Mouse (Mus musculus) kidney, embryonic 16.5 days (tissue): ENCODE measurements around the gene Cidec. TPM values are rescaled to one million over a fixed set of nuclear protein-coding genes. Genes with fewer than 3 reads are reported as not detected.

Experiments
- ATAC-seq: fragments of 200-750 bp; cut with Nextera tagmentation; 2 replicates; pipeline ENCODE4 v1.8.0; 2017; ENCODE audit warnings: moderate TSS enrichment; ENCODE audit not compliant: low FRiP score, low TSS enrichment
- H3K27ac ChIP-seq: fragments of 300-500 bp; sonication (generic); 2 replicates; pipeline ENCODE4 v1.5.1; 2014; ENCODE audit warnings: low read length
- H3K27me3 ChIP-seq: fragments of 300-500 bp; sonication (generic); 2 replicates; pipeline ENCODE4 v1.6.1; 2014; ENCODE audit warnings: low read length, control low read depth, mixed read lengths; ENCODE audit not compliant: insufficient read depth
- H3K36me3 ChIP-seq: fragments of 300-500 bp; sonication (generic); 2 replicates; pipeline ENCODE4 v1.6.1; 2014; ENCODE audit warnings: low read length, control low read depth, mixed read lengths; ENCODE audit not compliant: insufficient read depth
- H3K4me1 ChIP-seq: fragments of 300-500 bp; sonication (generic); 2 replicates; pipeline ENCODE4 v1.6.1; 2014; ENCODE audit warnings: low read length, control low read depth, mixed read lengths; ENCODE audit not compliant: insufficient read depth
- H3K4me2 ChIP-seq: fragments of 300-500 bp; sonication (generic); replicated peaks from 2 replicates; pipeline ENCODE4 v1.6.1; 2014; ENCODE audit warnings: low read depth, low read length
- H3K4me3 ChIP-seq: fragments of 300-500 bp; sonication (generic); 2 replicates; pipeline ENCODE4 v1.5.1; 2014; ENCODE audit warnings: mild to moderate bottlenecking, low read length
- H3K9ac ChIP-seq: fragments of 300-500 bp; sonication (generic); replicated peaks from 2 replicates; pipeline ENCODE4 v1.6.1; 2014; ENCODE audit warnings: low read length
- H3K9me3 ChIP-seq: fragments of 300-500 bp; sonication (generic); 2 replicates; pipeline ENCODE4 v1.6.1; 2016; ENCODE audit warnings: low read length, control low read depth
- WGBS: fragments of 180-500 bp; shearing (Covaris S2); extraction: QIAGEN DNeasy Blood & Tissue Kit; methylation state at CpG from one replicate; pipeline ENCODE4 v1.1.7; 2014; 5-methylcytosine and 5-hydroxymethylcytosine counted together
- microRNA-seq: library from miRNA; unstranded; fragments of <30 nt; microRNA quantifications from one replicate; pipeline ENCODE4, GENCODE M21; 2016
- polyA plus RNA-seq: library from polyadenylated mRNA; unstranded; fragments of >200 nt; fragmentation: Nextera tagmentation; extraction: Ambion mirVana; gene quantifications from 2 replicates; pipeline ENCODE4 v1.2.1, GENCODE M21; 2015

Cidec gene
- polyA plus RNA-seq, 1 experiment from 2014 or later: not detected

DNA sequence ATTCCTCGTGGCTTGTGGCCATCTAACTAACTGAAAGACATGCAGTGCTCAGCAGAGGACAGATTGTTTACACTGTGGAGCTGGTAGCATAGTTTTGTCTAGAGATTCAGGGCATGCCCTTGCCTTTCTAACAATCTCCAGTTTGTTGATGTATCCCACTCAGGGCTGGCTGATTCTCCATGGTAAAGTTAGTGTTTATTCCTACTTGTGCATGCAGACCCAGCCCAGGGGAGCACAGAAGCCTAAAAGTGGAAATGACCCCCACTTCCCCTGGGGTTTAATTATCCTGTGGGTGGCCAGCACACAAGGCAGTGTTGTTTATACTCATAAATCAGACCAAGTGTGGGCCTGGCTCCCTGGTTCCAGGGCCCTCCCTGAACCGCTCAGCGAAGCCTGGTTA is 49.5 kb downstream of the Cidec start:
- H3K4me3 ChIP-seq: no peak overlapping the region
- H3K4me1 ChIP-seq: no peaks in the 10 kb centered on the region
- no peak for ATAC-seq
- no peak overlapping the region for H3K9ac ChIP-seq
- H3K27ac ChIP-seq: no peak overlapping the region
- H3K36me3 ChIP-seq: peaks cover 79% of the 10 kb centered on the region
- no peak overlapping the region for H3K4me2 ChIP-seq
- 41% methylated on average over 3 of the region's 3 CpGs for WGBS
- H3K9me3 ChIP-seq: no peaks in the 10 kb centered on the region
- no peaks in the 10 kb centered on the region for H3K27me3 ChIP-seq

DNA sequence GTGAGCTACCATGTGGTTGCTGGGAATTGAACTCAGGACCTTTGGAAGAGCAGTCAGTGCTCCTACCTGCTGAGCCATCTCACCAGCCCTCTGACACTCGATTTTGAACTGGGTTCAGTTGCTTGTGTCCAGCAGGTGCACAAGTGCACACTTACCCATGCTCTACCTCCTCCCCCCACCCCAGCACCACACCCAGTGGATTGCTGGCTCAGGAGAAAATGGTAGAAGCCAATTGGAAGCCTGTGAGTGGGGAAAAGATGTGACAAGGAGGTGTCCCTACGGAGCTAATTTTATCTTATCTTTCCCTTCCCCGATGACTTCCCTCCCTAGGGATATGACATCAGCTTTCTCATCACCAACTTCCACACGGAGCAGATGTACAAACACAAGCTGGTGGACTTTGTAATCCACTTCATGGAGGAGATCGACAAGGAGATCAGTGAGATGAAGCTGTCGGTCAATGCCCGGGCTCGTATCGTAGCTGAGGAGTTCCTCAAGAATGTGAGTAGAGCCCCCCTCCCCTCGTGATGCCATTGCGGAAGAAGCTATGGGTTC is 50.3 kb downstream of the Cidec start:
- no peak for ATAC-seq
- Histone ChIP-seq H3K4me3 (no peak overlapping the region), H3K27ac (no peak overlapping the region), H3K4me2 (no peak overlapping the region), H3K27me3 (no peaks in the 10 kb centered on the region), H3K9ac (no peak overlapping the region), H3K9me3 (no peaks in the 10 kb centered on the region), H3K4me1 (no peaks in the 10 kb centered on the region), H3K36me3 (peaks cover 82% of the 10 kb centered on the region)
- WGBS: 85% methylated on average over 11 of the region's 11 CpGs

DNA sequence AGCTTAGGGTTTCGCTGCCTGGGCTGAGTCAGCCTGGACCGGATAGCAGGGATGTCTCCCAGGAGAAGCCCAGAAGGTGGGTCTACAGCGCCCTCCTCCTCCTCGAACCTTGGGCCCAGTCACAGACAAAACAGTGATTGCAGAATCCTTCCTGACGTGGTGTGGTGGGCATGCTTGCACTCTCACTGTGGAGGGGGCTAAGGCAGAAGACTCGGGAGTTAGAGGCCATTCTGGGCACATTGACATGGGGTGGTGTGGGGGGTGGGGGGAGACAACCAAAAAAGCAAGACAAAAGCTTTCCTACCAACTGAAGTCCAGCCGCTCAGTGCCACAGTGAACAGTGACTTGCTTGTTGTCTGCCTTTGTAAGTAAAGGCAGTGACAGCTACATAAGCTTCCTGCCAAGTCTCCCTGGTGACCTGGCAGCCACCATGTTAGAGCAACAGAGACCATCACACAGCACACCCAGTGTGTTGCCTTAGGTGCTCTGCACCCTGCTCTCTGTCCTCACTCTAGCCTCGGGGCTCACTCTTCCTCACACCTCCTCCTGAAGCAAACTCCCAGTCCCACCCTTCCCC is 51.1 kb downstream of the Cidec start:
- 92% methylated on average over 8 of the region's 8 CpGs for WGBS
- ATAC-seq: no peak

DNA sequence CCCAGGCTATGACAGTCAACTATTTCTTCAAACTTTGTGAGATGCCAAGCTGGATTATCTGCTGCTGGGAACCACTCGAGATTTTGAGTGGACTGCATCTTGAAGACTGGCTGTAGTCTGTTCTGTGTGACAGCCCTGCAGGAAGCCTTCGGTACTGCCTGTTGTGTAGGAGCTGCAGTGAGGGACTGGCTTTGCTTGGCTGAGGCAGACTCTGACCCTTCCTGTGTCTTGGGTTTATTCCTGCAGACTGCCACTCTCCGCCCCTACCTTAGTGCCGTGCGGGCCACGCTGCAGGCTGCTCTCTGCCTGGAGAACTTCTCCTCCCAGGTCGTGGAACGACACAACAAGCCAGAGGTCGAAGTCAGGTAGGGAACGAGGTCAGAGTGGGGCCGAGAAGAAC is 55.1 kb downstream of the Cidec start:
- Histone ChIP-seq H3K4me3 (no peak overlapping the region), H3K9me3 (no peaks in the 10 kb centered on the region), H3K36me3 (peaks cover 44% of the 10 kb centered on the region), H3K27ac (no peak overlapping the region), H3K4me1 (peaks cover 18% of the 10 kb centered on the region), H3K4me2 (no peak overlapping the region), H3K9ac (no peak overlapping the region), H3K27me3 (no peaks in the 10 kb centered on the region)
- WGBS: 93% methylated on average over 11 of the region's 11 CpGs
- no peak for ATAC-seq

More for the DNA sequence above, 51.1 kb downstream of the Cidec start:
- Histone ChIP-seq H3K27ac (no peak overlapping the region), H3K36me3 (peaks cover 74% of the 10 kb centered on the region), H3K4me2 (no peak overlapping the region), H3K4me1 (peaks cover 1% of the 10 kb centered on the region; the same call in 1 of the 2 replicates), H3K9me3 (no peaks in the 10 kb centered on the region), H3K4me3 (no peak overlapping the region), H3K27me3 (no peaks in the 10 kb centered on the region), H3K9ac (no peak overlapping the region)

DNA sequence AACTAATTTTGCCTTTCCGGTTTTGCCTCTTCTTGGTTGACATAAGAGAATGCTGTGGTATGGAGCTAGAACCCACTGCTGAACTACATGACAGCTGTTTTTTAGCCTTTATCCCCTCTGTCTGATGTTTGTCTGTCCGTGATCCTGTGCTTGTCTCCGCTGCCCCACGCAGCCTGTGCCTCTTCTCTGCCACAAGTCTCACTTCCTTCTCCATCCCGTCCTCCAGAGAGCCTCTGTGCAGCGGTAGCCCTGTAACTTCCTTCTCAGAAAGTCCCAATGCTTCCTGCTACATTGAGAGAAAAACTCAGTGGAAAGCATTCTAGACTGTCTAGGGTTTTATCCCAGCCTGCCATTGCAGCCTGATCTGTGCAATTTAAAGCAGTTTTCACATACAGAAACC is 56.3 kb downstream of the Cidec start:
- Histone ChIP-seq H3K4me1 (peaks cover 18% of the 10 kb centered on the region), H3K4me3 (peak overlapping the region; percentile 99), H3K4me2 (peak overlapping the region; percentile 86), H3K36me3 (peaks cover 43% of the 10 kb centered on the region), H3K9me3 (no peaks in the 10 kb centered on the region), H3K9ac (peak overlapping the region; percentile 98), H3K27ac (no peak overlapping the region), H3K27me3 (no peaks in the 10 kb centered on the region)
- WGBS: 77% methylated on average over 6 of the region's 6 CpGs
- ATAC-seq: no peak

DNA sequence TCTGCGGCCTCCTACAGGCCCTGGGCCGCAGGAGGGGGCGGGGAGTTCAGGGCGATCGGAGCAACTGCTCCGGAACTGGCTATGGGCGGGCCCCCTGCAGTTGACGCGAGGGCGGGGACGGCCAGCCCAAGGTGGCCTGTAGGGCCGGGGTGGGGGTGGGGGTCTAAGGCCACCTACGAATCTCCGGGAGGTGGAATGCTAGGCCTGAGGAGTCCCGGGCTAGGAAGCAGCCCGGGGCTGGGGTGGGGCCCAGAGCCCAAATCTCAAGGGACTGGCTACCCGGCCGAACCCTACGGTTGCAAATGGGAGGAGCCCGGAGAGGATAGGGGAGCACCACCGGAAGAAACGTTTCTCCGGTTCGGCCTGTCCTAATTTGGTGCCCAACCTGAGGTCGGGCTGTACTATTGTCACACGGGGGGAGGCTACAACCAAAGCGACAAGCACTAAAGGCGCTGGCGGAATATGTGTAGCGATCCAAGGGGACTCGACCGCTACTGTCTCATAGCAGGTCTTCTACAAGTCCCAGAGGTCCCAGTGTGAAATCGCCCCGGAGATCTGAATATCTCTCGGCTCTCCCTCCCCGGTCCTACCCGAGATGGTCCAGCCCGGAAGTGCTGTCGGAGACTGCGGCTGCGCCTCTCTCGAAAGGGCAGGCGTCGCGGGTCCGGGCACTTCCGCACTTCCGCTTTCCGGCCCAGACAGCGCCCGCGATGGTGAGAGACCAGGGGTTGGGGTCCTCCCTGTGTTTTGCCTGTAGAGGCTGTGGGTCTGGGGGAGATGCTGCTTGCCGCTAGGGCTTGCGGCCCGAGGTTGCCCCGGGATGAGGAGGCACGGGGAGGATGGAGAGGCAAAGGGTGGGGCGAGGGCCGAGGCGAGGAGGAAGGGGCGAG is 57.8 kb downstream of the Cidec start, which contains the start of the genes Tada3 and Arpc4:
Gene Tada3, minus strand, starts transcription at position 388 of the 890 bp plus-strand sequence.
Gene Arpc4, plus strand, starts transcription at position 620 of the 890 bp plus-strand sequence.
- Histone ChIP-seq H3K9ac (peak within 1 kb of the TSS; percentile 98), H3K27me3 (no peaks in the 10 kb centered on the region), H3K4me1 (peaks cover 18% of the 10 kb centered on the region), H3K9me3 (no peaks in the 10 kb centered on the region), H3K36me3 (peaks cover 44% of the 10 kb centered on the region), H3K4me3 (peak within 1 kb of the TSS; percentile 99), H3K27ac (peak within 1 kb of the TSS; percentile 98), H3K4me2 (peak within 1 kb of the TSS; percentile 86)
- under 1% methylated on average over 61 of the region's 61 CpGs for WGBS
- ATAC-seq: peak; percentile 97

DNA sequence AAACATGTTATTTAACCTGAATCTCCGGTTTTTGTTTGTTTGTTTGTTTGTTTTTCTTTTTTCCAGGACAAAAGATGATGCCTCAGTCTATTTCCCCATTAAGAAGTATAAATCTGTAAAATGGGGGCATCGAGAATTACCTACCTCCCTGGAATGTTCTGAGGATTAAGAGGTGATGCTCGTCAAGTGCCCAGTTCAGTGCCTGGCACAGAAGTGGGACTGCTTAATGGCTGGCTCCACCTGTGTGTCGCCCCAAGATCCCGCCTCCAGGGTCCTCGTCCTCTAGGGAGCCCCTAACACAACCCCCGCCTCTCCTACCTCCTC is 58.4 kb downstream of the Cidec start:
- peak overlapping the region; percentile 98 for H3K27ac ChIP-seq
- H3K4me3 ChIP-seq: peak overlapping the region; percentile 99
- no peak for ATAC-seq
- H3K9me3 ChIP-seq: no peaks in the 10 kb centered on the region
- H3K4me2 ChIP-seq: peak overlapping the region; percentile 86
- H3K27me3 ChIP-seq: no peaks in the 10 kb centered on the region
- 6% methylated on average over 7 of the region's 7 CpGs for WGBS
- peaks cover 47% of the 10 kb centered on the region for H3K36me3 ChIP-seq
- peak overlapping the region; percentile 98 for H3K9ac ChIP-seq
- H3K4me1 ChIP-seq: peaks cover 18% of the 10 kb centered on the region

Small RNAs within 50 kb of the gene (microRNA-seq; reads per million reads assigned to microRNA genes)
- not detected for gene Gm24387

Other genes with a start within 250 kb of the Cidec start
- gene Lhfpl4, start 240.4 kb downstream of the Cidec start, polyA plus RNA-seq: 0.60 and 0.94 TPM in 2 replicates
- gene Mtmr14, start 197.9 kb downstream of the Cidec start, polyA plus RNA-seq: 35.5 and 37.0 TPM in 2 replicates
- 0.09 TPM in 1 of 2 replicates, not detected in the other for gene Cpne9, start 153.5 kb downstream of the Cidec start, polyA plus RNA-seq
- gene Brpf1, start 128.6 kb downstream of the Cidec start, polyA plus RNA-seq: 19.0 and 22.1 TPM in 2 replicates
- gene Ogg1, start 108.8 kb downstream of the Cidec start, polyA plus RNA-seq: 17.4 and 19.4 TPM in 2 replicates
- gene Camk1, start 91.8 kb downstream of the Cidec start, polyA plus RNA-seq: 110 and 117 TPM in 2 replicates
- gene Tada3, start 57.9 kb downstream of the Cidec start, polyA plus RNA-seq: 63.5 and 66.7 TPM in 2 replicates
- 401 and 410 TPM in 2 replicates for gene Arpc4, start 57.6 kb downstream of the Cidec start, polyA plus RNA-seq
- 3.4 and 4.4 TPM in 2 replicates for gene Ttll3, start 46.5 kb downstream of the Cidec start, polyA plus RNA-seq
- gene Rpusd3, start 16.4 kb downstream of the Cidec start, polyA plus RNA-seq: 31.5 and 31.7 TPM in 2 replicates
- gene Jagn1, start 6.8 kb upstream of the Cidec start, polyA plus RNA-seq: 115 and 121 TPM in 2 replicates
- gene Il17re, start 22.7 kb upstream of the Cidec start, polyA plus RNA-seq: 10.0 and 10.1 TPM in 2 replicates
- 18.2 and 31.0 TPM in 2 replicates for gene Il17rc, start 35.7 kb upstream of the Cidec start, polyA plus RNA-seq
- 43.4 and 45.8 TPM in 2 replicates for gene Creld1, start 47.5 kb upstream of the Cidec start, polyA plus RNA-seq
- 0.97 and 0.99 TPM in 2 replicates for gene Prrt3, start 66.2 kb upstream of the Cidec start, polyA plus RNA-seq
- 120 and 122 TPM in 2 replicates for gene Emc3, start 95.9 kb upstream of the Cidec start, polyA plus RNA-seq
- 10.7 and 12.0 TPM in 2 replicates for gene Fancd2, start 95.9 kb upstream of the Cidec start, polyA plus RNA-seq
- 0.68 and 1.1 TPM in 2 replicates for gene Fancd2os, start 165.0 kb upstream of the Cidec start, polyA plus RNA-seq
- gene Brk1, start 169.0 kb upstream of the Cidec start, polyA plus RNA-seq: 221 and 224 TPM in 2 replicates
- 34.0 and 40.7 TPM in 2 replicates for gene Vhl, start 188.2 kb upstream of the Cidec start, polyA plus RNA-seq
- gene Irak2, start 202.7 kb upstream of the Cidec start, polyA plus RNA-seq: 4.4 and 5.6 TPM in 2 replicates